Mouse (Mus musculus): ENCODE results near the gene Plxnd1. TPM values are rescaled to one million over a fixed set of nuclear protein-coding genes. Genes with fewer than 3 reads are reported as not detected.
A peak's percentile ranks its signal among the peaks of the same experiment; 100 is the strongest.

Plxnd1 gene
- total and polyA plus RNA-seq, 3 experiments = 27.7 to 73.8 (median 63.2) TPM

DNA sequence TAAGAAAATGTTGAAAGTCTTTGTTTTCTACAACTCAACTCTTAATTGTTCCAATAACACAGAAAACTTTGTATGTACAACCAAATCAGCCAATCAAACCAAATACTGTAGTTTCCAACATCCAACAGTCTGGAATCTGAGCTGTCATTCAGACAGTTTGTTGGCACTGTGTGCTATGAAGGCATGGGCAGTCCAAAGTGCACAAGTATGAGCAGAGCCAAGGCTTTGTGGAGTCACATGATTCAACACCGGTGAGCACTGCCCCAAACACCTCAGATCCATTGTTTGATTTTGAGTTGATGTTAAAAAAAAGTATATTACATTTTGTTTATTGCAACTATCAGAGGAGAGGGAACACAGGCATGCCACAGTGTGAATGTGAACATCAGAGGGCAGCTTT is 54.2 kb downstream of the Plxnd1 start:
- Histone ChIP-seq H3K4me1 (ENCODE audit: control insufficient read depth in 1 of 2, insufficient read depth in 2 of 2) (peaks cover 34 to 57% of the 10 kb centered on the region in 2 experiments), H3K27me3 (replicated peaks) (no peaks in the 10 kb centered on the region), H3K9ac (ENCODE audit: insufficient read depth, low read depth) (no peak overlapping the region), H3K36me3 (replicated peaks in 1 of 2; ENCODE audit: control insufficient read depth in 1 of 2, insufficient read depth in 1 of 2, low read length in 1 of 2) (no peaks in the 10 kb centered on the region), H3K79me2 (replicated peaks; ENCODE audit: control insufficient read depth, extremely low read depth, insufficient read depth, poor library complexity, severe bottlenecking) (no peaks in the 10 kb centered on the region), H3K4me3 (replicated peaks in 1 of 3; ENCODE audit: low read depth in 2 of 3, low read length in 2 of 3, poor library complexity in 1 of 3) (no peak overlapping the region), H3K27ac (ENCODE audit: insufficient read depth, low read depth) (no peak overlapping the region), H3K4me2 (ENCODE audit: insufficient read depth, low read depth, poor library complexity, severe bottlenecking) (no peak overlapping the region), H3K9me3 (replicated peaks; ENCODE audit: low read length) (no peaks in the 10 kb centered on the region)
- in situ Hi-C loops (cut with MboI; ENCODE audit: low pct_ligation_motif_present, low pct_unique_long_range_greater_than_20kb, low sequenced_read_pairs) = loop anchor here (5.0 kb wide), 1 partner anchor 33 kb away; no protein-coding TSS in a partner anchor
- no peak for TF ChIP-seq TCF12 (IDR thresholded peaks at IDR 0.05; ENCODE audit: low read depth, low read length)
- TF ChIP-seq UBTF (IDR thresholded peaks at IDR 0.05; ENCODE audit: low read depth, low read length) = no peak
- no peak for TF ChIP-seq USF1 (IDR thresholded peaks at IDR 0.05; ENCODE audit: low read depth, low read length)
- TF ChIP-seq ZNF384 (IDR thresholded peaks at IDR 0.05; ENCODE audit: low read depth, low read length) = no peak
- TF ChIP-seq ETS1 (conservative IDR thresholded peaks at IDR 0.05; ENCODE audit: low read depth, low read length) = no peak
- no peak for TF ChIP-seq JUND (conservative IDR thresholded peaks at IDR 0.05; ENCODE audit: low read depth, low read length)
- TF ChIP-seq NRF1 (IDR thresholded peaks at IDR 0.05; ENCODE audit: low read depth, low read length) = no peak
- TF ChIP-seq POLR2A (IDR thresholded peaks at IDR 0.05; ENCODE audit: low read depth, low read length) = no peak
- no peak for TF ChIP-seq HCFC1 (IDR thresholded peaks at IDR 0.05; ENCODE audit: low read depth, low read length)
- TF ChIP-seq SIN3A (IDR thresholded peaks at IDR 0.05; ENCODE audit: low read length) = no peak
- TF ChIP-seq CTCF (conservative IDR thresholded peaks at IDR 0.05 in 1 of 2, IDR thresholded peaks at IDR 0.05 in 1 of 2; ENCODE audit: low read depth in 2 of 2, low read length in 2 of 2) = no peak
- TF ChIP-seq CHD2 (IDR thresholded peaks at IDR 0.05; ENCODE audit: low read length) = no peak
- TF ChIP-seq IRF4 (IDR thresholded peaks at IDR 0.05; ENCODE audit: low read depth, low read length) = no peak
- no peak for TF ChIP-seq CHD1 (IDR thresholded peaks at IDR 0.05; ENCODE audit: low read depth, low read length)
- no peak for TF ChIP-seq GABPA (IDR thresholded peaks at IDR 0.05; ENCODE audit: insufficient replicate concordance, low read depth, low read length)
- no peak for TF ChIP-seq MAFK (IDR thresholded peaks at IDR 0.05; ENCODE audit: insufficient replicate concordance, low read length)
- no peak for TF ChIP-seq MYC (IDR thresholded peaks at IDR 0.05; ENCODE audit: low read depth, low read length)
- no peak for TF ChIP-seq JUN (IDR thresholded peaks at IDR 0.05; ENCODE audit: insufficient read depth, low read depth, low read length)
- no peak for TF ChIP-seq TBP (conservative IDR thresholded peaks at IDR 0.05; ENCODE audit: low read depth, low read length)
- dilution Hi-C loops (cut with MboI; ENCODE audit: extremely low pct_ligation_motif_present, extremely low pct_unique_long_range_greater_than_20kb, low sequenced_read_pairs) = no loop called here
- no peak for DNase-seq (ENCODE audit: extremely low read depth)

GRCm38 (mm10) chr6:115938798-115939197 is 56.0 kb downstream of the Plxnd1 start:
- no peak overlapping the region for H3K4me2 ChIP-seq (ENCODE audit: insufficient read depth, low read depth, poor library complexity, severe bottlenecking)
- dilution Hi-C loops (cut with MboI; ENCODE audit: extremely low pct_ligation_motif_present, extremely low pct_unique_long_range_greater_than_20kb, low sequenced_read_pairs) (no loop called here), in situ Hi-C loops (cut with MboI; ENCODE audit: low pct_ligation_motif_present, low pct_unique_long_range_greater_than_20kb, low sequenced_read_pairs) (no loop called here)
- H3K9me3 ChIP-seq (replicated peaks; ENCODE audit: low read length) = no peaks in the 10 kb centered on the region
- no peak overlapping the region for H3K4me3 ChIP-seq (replicated peaks in 1 of 3; ENCODE audit: low read depth in 2 of 3, low read length in 2 of 3, poor library complexity in 1 of 3)
- H3K79me2 ChIP-seq (replicated peaks; ENCODE audit: control insufficient read depth, extremely low read depth, insufficient read depth, poor library complexity, severe bottlenecking) = no peaks in the 10 kb centered on the region
- peaks cover 21 to 39% of the 10 kb centered on the region in 2 experiments for H3K4me1 ChIP-seq (ENCODE audit: control insufficient read depth in 1 of 2, insufficient read depth in 2 of 2)
- no peaks in the 10 kb centered on the region for H3K36me3 ChIP-seq (replicated peaks in 1 of 2; ENCODE audit: control insufficient read depth in 1 of 2, insufficient read depth in 1 of 2, low read length in 1 of 2)
- no peak overlapping the region for H3K9ac ChIP-seq (ENCODE audit: insufficient read depth, low read depth)
- peak; percentile 58 for DNase-seq (ENCODE audit: extremely low read depth)
- TF ChIP-seq USF1 (IDR thresholded peaks at IDR 0.05; ENCODE audit: low read depth, low read length) = 0 out of 2 replicates have a peak, but pooled peaks have one; percentile 21
- TF ChIP-seq TBP (conservative IDR thresholded peaks at IDR 0.05; ENCODE audit: low read depth, low read length) = 0 out of 2 replicates have a peak, but pooled peaks have one; percentile 67
- 0 out of 2 replicates have a peak, but pooled peaks have one; percentile 38 for TF ChIP-seq POLR2A (IDR thresholded peaks at IDR 0.05; ENCODE audit: low read depth, low read length)
- no peak for TF ChIP-seq MAZ (IDR thresholded peaks at IDR 0.05; ENCODE audit: low read depth, low read length)
- no peak for TF ChIP-seq EP300 (IDR thresholded peaks at IDR 0.05; ENCODE audit: low read length)
- peak; percentile 34 for TF ChIP-seq USF2 (conservative IDR thresholded peaks at IDR 0.05; ENCODE audit: low read depth, low read length)
- no peaks in the 10 kb centered on the region for H3K27me3 ChIP-seq (replicated peaks)
- no peak overlapping the region for H3K27ac ChIP-seq (ENCODE audit: insufficient read depth, low read depth)

Data from CH12.LX (cell line).